Mouse (Mus musculus): Measurements from ENCODE around the gene Stk11. TPM values are rescaled to one million over a fixed set of nuclear protein-coding genes. Genes with fewer than 3 reads are reported as not detected.
A peak's percentile ranks its signal among the peaks of the same experiment; 100 is the strongest.

The Stk11 gene
- polyA plus RNA-seq, 1 experiment = 104 TPM

- H3K27ac ChIP-seq (ENCODE audit: insufficient read depth, low read depth, low read length) = peak overlapping the region; percentile 99
- peaks cover 19% of the 10 kb centered on the region for H3K4me1 ChIP-seq (ENCODE audit: control insufficient read depth, insufficient read depth, low read length)
- peak overlapping the region; percentile 35 for H3K4me3 ChIP-seq (ENCODE audit: insufficient read depth, low read length)
- TF ChIP-seq CTCF (IDR thresholded peaks at IDR 0.05; ENCODE audit: low read depth, low read length) (no peak), POLR2A (IDR thresholded peaks at IDR 0.05; ENCODE audit: borderline replicate concordance, low read depth, low read length) (no peak)
Observed at GRCm38 (mm10) chr10:80173358-80173757, 57.8 kb downstream of the Stk11 start.

GRCm38 (mm10) chr10:80173955-80174640 is 58.5 kb downstream of the Stk11 start:
- peaks cover 17% of the 10 kb centered on the region for H3K4me1 ChIP-seq (ENCODE audit: control insufficient read depth, insufficient read depth, low read length)
- H3K4me3 ChIP-seq (ENCODE audit: insufficient read depth, low read length) = no peak overlapping the region
- no peak for TF ChIP-seq CTCF (IDR thresholded peaks at IDR 0.05; ENCODE audit: low read depth, low read length)
- no peak for TF ChIP-seq POLR2A (IDR thresholded peaks at IDR 0.05; ENCODE audit: borderline replicate concordance, low read depth, low read length)
- H3K27ac ChIP-seq (ENCODE audit: insufficient read depth, low read depth, low read length) = no peak overlapping the region

- H3K27ac ChIP-seq (ENCODE audit: insufficient read depth, low read depth, low read length) = no peak overlapping the region
- no peak for TF ChIP-seq POLR2A (IDR thresholded peaks at IDR 0.05; ENCODE audit: borderline replicate concordance, low read depth, low read length)
- TF ChIP-seq CTCF (IDR thresholded peaks at IDR 0.05; ENCODE audit: low read depth, low read length) = peak; percentile 23
- peaks cover 17% of the 10 kb centered on the region for H3K4me1 ChIP-seq (ENCODE audit: control insufficient read depth, insufficient read depth, low read length)
- H3K4me3 ChIP-seq (ENCODE audit: insufficient read depth, low read length) = no peak overlapping the region
Observed at GRCm38 (mm10) chr10:80174705-80175104, 59.1 kb downstream of the Stk11 start.

GRCm38 (mm10) chr10:80175536-80176269 is 60.1 kb downstream of the Stk11 start:
- H3K27ac ChIP-seq (ENCODE audit: insufficient read depth, low read depth, low read length) = no peak overlapping the region
- TF ChIP-seq CTCF (IDR thresholded peaks at IDR 0.05; ENCODE audit: low read depth, low read length) (peak; percentile 86), POLR2A (IDR thresholded peaks at IDR 0.05; ENCODE audit: borderline replicate concordance, low read depth, low read length) (no peak)
- H3K4me3 ChIP-seq (ENCODE audit: insufficient read depth, low read length) = no peak overlapping the region
- peaks cover 17% of the 10 kb centered on the region for H3K4me1 ChIP-seq (ENCODE audit: control insufficient read depth, insufficient read depth, low read length)

- Histone ChIP-seq H3K4me3 (ENCODE audit: insufficient read depth, low read length) (no peak overlapping the region), H3K27ac (ENCODE audit: insufficient read depth, low read depth, low read length) (no peak overlapping the region), H3K4me1 (ENCODE audit: control insufficient read depth, insufficient read depth, low read length) (peaks cover 17% of the 10 kb centered on the region)
- no peak for TF ChIP-seq CTCF (IDR thresholded peaks at IDR 0.05; ENCODE audit: low read depth, low read length)
- TF ChIP-seq POLR2A (IDR thresholded peaks at IDR 0.05; ENCODE audit: borderline replicate concordance, low read depth, low read length) = no peak
Observed at GRCm38 (mm10) chr10:80176270-80176834, 60.7 kb downstream of the Stk11 start.

DNA sequence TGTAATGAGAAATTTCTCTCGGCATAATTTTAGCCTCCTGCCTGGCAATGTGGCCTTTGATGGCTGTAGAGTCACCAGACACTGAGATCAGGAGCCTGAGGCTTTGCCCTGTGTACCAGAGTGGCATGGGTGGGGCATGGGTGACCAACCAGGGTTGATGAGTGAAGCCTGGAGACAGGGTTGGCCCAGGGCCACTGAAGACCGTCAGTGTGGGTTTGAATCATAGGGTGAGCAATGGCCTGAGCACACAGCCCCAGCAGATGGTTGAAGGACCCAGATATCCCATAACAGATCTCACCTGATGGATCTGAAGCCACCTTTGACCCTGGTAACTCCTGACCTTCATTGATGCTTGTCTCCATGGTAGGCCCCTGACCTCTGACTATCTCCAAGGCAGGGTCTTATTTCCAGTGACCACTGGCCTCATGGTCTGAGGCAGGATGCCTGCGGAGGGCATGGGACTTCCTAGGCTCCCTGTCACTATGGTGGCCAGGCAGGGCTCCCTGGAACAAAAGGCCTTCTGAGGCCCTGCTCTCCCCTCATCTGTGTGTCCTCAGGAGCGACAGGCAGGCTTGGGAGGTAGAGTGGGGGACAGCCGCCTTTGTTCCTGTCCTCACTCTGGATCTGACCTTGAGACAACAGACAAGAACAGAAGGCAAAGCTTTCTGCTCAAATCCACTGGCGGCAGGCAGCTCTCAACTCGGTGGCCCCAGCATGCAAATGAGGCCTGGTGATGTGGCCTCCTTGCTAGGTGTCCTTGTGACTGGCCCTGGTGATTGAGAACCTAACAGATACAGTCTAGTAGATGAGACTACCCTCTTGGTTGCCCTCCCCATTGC is 62.1 kb downstream of the Stk11 start:
- TF ChIP-seq CTCF (IDR thresholded peaks at IDR 0.05; ENCODE audit: low read depth, low read length) (no peak), POLR2A (IDR thresholded peaks at IDR 0.05; ENCODE audit: borderline replicate concordance, low read depth, low read length) (no peak)
- H3K4me3 ChIP-seq (ENCODE audit: insufficient read depth, low read length) = no peak overlapping the region
- H3K4me1 ChIP-seq (ENCODE audit: control insufficient read depth, insufficient read depth, low read length) = peaks cover 11% of the 10 kb centered on the region
- no peak overlapping the region for H3K27ac ChIP-seq (ENCODE audit: insufficient read depth, low read depth, low read length)

DNA sequence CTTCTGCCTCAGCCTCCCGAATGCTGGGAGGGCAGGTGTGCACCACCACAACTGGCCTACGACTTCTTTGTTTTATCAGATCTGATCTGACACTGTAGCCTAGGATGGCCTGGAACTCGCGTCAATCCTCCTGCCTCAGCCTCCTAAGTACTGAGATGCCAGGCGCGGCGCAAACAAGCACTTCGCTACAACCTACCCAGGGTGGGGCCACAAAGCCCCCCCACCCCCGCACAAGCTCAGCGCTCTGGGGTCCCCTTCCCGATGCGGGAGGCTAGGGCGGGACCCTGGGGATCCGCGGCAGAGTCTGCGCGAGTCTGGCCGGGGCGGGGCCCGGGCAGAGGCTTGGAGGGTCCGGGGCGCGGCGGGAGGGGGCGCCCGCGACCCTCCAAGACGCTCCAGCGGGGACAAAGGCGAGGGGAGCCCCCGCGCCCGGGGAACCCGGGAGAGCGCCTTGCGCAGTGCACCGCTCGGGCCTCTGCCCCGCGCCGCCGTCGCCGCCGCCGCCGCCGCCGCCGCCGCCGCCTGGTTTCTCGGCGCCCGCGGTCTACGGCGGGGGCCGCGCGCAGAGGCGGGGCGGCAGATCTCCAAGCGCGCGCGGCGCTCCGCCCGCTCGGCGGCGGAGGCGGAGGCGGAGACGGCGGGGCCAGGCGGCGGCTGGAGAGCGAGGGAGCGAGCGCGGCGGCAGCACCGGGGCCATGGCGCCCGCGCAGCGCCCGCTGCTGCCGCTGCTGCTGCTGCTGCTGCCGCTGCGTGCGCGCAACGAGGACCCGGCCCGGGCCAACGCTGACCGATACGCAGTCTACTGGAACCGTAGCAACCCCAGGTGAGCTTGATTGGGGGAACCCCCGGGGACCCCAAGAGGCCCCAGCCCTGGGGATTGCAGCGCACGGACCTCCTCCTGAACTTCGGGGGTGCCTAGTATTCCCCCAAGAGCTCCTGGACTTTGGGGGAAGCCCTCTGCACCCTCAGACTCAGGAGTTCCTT is 63.8 kb downstream of the Stk11 start, which contains the start of gene Efna2:
Gene Efna2, plus strand, starts transcription at position 415 of the 984 bp plus-strand sequence.
- no peak for TF ChIP-seq CTCF (IDR thresholded peaks at IDR 0.05; ENCODE audit: low read depth, low read length)
- no peak for TF ChIP-seq POLR2A (IDR thresholded peaks at IDR 0.05; ENCODE audit: borderline replicate concordance, low read depth, low read length)
- Histone ChIP-seq H3K4me3 (ENCODE audit: insufficient read depth, low read length) (peak within 1 kb of the TSS; percentile 59), H3K4me1 (ENCODE audit: control insufficient read depth, insufficient read depth, low read length) (peaks cover 2% of the 10 kb centered on the region), H3K27ac (ENCODE audit: insufficient read depth, low read depth, low read length) (no peak within 1 kb of the TSS)

Other genes starting within 250 kb of the Stk11 start
- gene Prtn3, start 241.3 kb upstream of the Stk11 start, polyA plus RNA-seq (2012; ENCODE audit: insufficient read depth, insufficient read length, missing spikeins) = not detected in 2 replicates
- gene Plppr3, start 241.2 kb upstream of the Stk11 start, polyA plus RNA-seq (2012; ENCODE audit: insufficient read depth, insufficient read length, missing spikeins) = not detected in 2 replicates
- gene Elane, start 229.6 kb upstream of the Stk11 start, polyA plus RNA-seq (2012; ENCODE audit: insufficient read depth, insufficient read length, missing spikeins) = 0.75 TPM in 1 of 2 replicates, not detected in the other
- 1.3 TPM in 1 of 2 replicates, not detected in the other for gene Cfd, start 224.9 kb upstream of the Stk11 start, polyA plus RNA-seq (2012; ENCODE audit: insufficient read depth, insufficient read length, missing spikeins)
- gene Med16, start 206.9 kb upstream of the Stk11 start, polyA plus RNA-seq (2012; ENCODE audit: insufficient read depth, insufficient read length, missing spikeins) = 14.6 and 19.3 TPM in 2 replicates
- gene Gm26602, start 204.9 kb upstream of the Stk11 start, polyA plus RNA-seq (2012; ENCODE audit: insufficient read depth, insufficient read length, missing spikeins) = not detected in 2 replicates
- gene Kiss1r, start 198.8 kb upstream of the Stk11 start, polyA plus RNA-seq (2012; ENCODE audit: insufficient read depth, insufficient read length, missing spikeins) = 0.67 and 0.71 TPM in 2 replicates
- gene R3hdm4, start 194.6 kb upstream of the Stk11 start, polyA plus RNA-seq (2012; ENCODE audit: insufficient read depth, insufficient read length, missing spikeins) = 87.2 and 90.4 TPM in 2 replicates
- gene Arid3a, start 188.8 kb upstream of the Stk11 start, polyA plus RNA-seq (2012; ENCODE audit: insufficient read depth, insufficient read length, missing spikeins) = 15.4 and 17.8 TPM in 2 replicates
- 32.2 and 35.8 TPM in 2 replicates for gene Wdr18, start 155.7 kb upstream of the Stk11 start, polyA plus RNA-seq (2012; ENCODE audit: insufficient read depth, insufficient read length, missing spikeins)
- gene Grin3b, start 145.1 kb upstream of the Stk11 start, polyA plus RNA-seq (2012; ENCODE audit: insufficient read depth, insufficient read length, missing spikeins) = 0.65 and 0.91 TPM in 2 replicates
- gene Tmem259, start 131.5 kb upstream of the Stk11 start, polyA plus RNA-seq (2012; ENCODE audit: insufficient read depth, insufficient read length, missing spikeins) = 86.5 and 101 TPM in 2 replicates
- gene Cnn2, start 127.2 kb upstream of the Stk11 start, polyA plus RNA-seq (2012; ENCODE audit: insufficient read depth, insufficient read length, missing spikeins) = 37.5 and 41.5 TPM in 2 replicates
- gene Abca7, start 119.3 kb upstream of the Stk11 start, polyA plus RNA-seq (2012; ENCODE audit: insufficient read depth, insufficient read length, missing spikeins) = 24.6 and 27.5 TPM in 2 replicates
- gene Arhgap45, start 99.2 kb upstream of the Stk11 start, polyA plus RNA-seq (2012; ENCODE audit: insufficient read depth, insufficient read length, missing spikeins) = 218 TPM in 2 replicates
- 53.0 and 55.5 TPM in 2 replicates for gene Polr2e, start 76.0 kb upstream of the Stk11 start, polyA plus RNA-seq (2012; ENCODE audit: insufficient read depth, insufficient read length, missing spikeins)
- gene Gpx4, start 68.6 kb upstream of the Stk11 start, polyA plus RNA-seq (2012; ENCODE audit: insufficient read depth, insufficient read length, missing spikeins) = 311 and 322 TPM in 2 replicates
- gene Sbno2, start 10.2 kb upstream of the Stk11 start, polyA plus RNA-seq (2012; ENCODE audit: insufficient read depth, insufficient read length, missing spikeins) = 54.5 and 55.8 TPM in 2 replicates
- 198 TPM in 2 replicates for gene Atp5d, start 22.8 kb downstream of the Stk11 start, polyA plus RNA-seq (2012; ENCODE audit: insufficient read depth, insufficient read length, missing spikeins)
- 2.0 and 2.9 TPM in 2 replicates for gene Cbarp, start 25.0 kb downstream of the Stk11 start, polyA plus RNA-seq (2012; ENCODE audit: insufficient read depth, insufficient read length, missing spikeins)
- gene Midn, start 32.5 kb downstream of the Stk11 start, polyA plus RNA-seq (2012; ENCODE audit: insufficient read depth, insufficient read length, missing spikeins) = 32.9 and 40.5 TPM in 2 replicates
- gene Cirbp, start 50.2 kb downstream of the Stk11 start, polyA plus RNA-seq (2012; ENCODE audit: insufficient read depth, insufficient read length, missing spikeins) = 48.0 and 49.8 TPM in 2 replicates
- 22.7 and 23.9 TPM in 2 replicates for gene 1600002K03Rik, start 57.1 kb downstream of the Stk11 start, polyA plus RNA-seq (2012; ENCODE audit: insufficient read depth, insufficient read length, missing spikeins)
- 0.51 and 1.0 TPM in 2 replicates for gene Efna2, start 63.7 kb downstream of the Stk11 start, polyA plus RNA-seq (2012; ENCODE audit: insufficient read depth, insufficient read length, missing spikeins)
- 27.2 and 36.2 TPM in 2 replicates for gene Mum1, start 110.6 kb downstream of the Stk11 start, polyA plus RNA-seq (2012; ENCODE audit: insufficient read depth, insufficient read length, missing spikeins)
- 104 and 108 TPM in 2 replicates for gene Ndufs7, start 133.3 kb downstream of the Stk11 start, polyA plus RNA-seq (2012; ENCODE audit: insufficient read depth, insufficient read length, missing spikeins)
- 19.5 and 26.3 TPM in 2 replicates for gene Gamt, start 145.2 kb downstream of the Stk11 start, polyA plus RNA-seq (2012; ENCODE audit: insufficient read depth, insufficient read length, missing spikeins)
- gene Dazap1, start 145.7 kb downstream of the Stk11 start, polyA plus RNA-seq (2012; ENCODE audit: insufficient read depth, insufficient read length, missing spikeins) = 103 and 109 TPM in 2 replicates
- gene Rps15, start 176.7 kb downstream of the Stk11 start, polyA plus RNA-seq (2012; ENCODE audit: insufficient read depth, insufficient read length, missing spikeins) = 1,336 and 1,616 TPM in 2 replicates
- 0.25 and 0.81 TPM in 2 replicates for gene Apc2, start 180.2 kb downstream of the Stk11 start, polyA plus RNA-seq (2012; ENCODE audit: insufficient read depth, insufficient read length, missing spikeins)
- gene 2310011J03Rik, start 204.7 kb downstream of the Stk11 start, polyA plus RNA-seq (2012; ENCODE audit: insufficient read depth, insufficient read length, missing spikeins) = 38.8 and 39.3 TPM in 2 replicates
- gene Pcsk4, start 213.7 kb downstream of the Stk11 start, polyA plus RNA-seq (2012; ENCODE audit: insufficient read depth, insufficient read length, missing spikeins) = 2.2 and 2.5 TPM in 2 replicates
- 1.5 TPM in 1 of 2 replicates, not detected in the other for gene Reep6, start 214.2 kb downstream of the Stk11 start, polyA plus RNA-seq (2012; ENCODE audit: insufficient read depth, insufficient read length, missing spikeins)
- gene Adamtsl5, start 232.6 kb downstream of the Stk11 start, polyA plus RNA-seq (2012; ENCODE audit: insufficient read depth, insufficient read length, missing spikeins) = 7.6 and 8.8 TPM in 2 replicates
- gene Plk5, start 240.7 kb downstream of the Stk11 start, polyA plus RNA-seq (2012; ENCODE audit: insufficient read depth, insufficient read length, missing spikeins) = not detected in 2 replicates

Data from bone marrow macrophage, adult 2 months (primary cell).